Mouse (Mus musculus): Measurements from ENCODE around the gene Csrnp3.
A peak's percentile ranks its signal among the peaks of the same experiment; 100 is the strongest.

Csrnp3 gene

DNA sequence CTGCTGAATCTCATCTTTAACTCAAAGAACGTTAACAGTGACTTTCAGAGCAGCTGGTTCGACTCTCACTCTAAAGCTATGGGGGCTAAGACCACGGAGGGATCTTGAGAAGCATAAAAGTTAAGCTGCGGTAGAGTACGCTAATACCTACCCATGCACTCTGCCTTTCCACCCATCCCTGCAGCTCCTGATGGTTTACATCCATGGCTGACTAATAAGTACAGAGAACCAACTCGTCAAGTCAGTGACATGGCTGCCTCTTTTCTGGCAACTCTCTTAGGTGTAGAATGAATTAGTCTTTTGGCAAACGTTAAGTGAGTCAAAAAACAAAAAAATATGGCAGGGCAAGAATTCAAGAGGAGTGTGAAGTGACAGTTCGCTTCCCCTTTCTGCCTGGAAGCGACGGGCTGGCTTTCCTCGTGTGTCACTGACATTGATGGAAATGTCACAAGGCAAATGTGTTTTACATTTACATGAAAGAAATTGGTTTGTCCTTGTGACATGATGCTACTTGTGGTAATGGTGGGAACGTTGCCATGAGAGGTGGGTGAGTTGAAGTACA is 19.3 kb downstream of the Csrnp3 start:
- DNase-seq (ENCODE audit: low read depth, low spot score) = no peak

DNA sequence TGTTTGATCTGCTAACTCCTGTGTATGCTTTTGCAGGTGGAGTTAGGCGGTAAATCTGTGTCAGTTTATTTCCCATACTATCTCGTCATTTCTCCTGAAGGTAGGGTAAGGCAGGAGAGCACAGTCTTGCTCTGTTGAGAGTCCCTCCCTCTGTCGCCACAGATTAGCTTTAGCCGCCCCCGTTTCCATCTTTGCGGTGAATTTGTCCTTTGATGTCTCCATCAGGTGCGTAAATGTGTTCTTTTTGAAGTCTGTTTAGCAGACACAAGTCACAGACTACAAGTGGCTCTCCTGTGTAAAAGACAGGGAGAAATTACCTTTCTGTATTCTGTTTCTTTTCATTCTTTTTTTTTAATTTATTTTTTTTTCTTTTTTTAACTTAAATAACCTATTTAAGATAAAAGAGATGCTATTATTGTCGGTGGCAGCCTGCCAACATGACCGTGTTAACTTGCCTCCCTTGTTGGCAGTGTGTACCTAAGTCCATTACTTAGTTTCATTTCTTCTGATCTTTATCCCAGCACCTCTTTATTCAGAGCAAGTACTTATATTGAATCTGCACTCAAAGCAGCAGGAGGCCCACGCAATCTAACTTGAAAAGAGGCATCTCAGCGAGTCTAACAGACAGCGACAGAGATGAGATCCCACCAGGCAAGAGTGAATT is 25.5 kb downstream of the Csrnp3 start:
- peak; percentile 18 for DNase-seq (ENCODE audit: low read depth, low spot score)

DNA sequence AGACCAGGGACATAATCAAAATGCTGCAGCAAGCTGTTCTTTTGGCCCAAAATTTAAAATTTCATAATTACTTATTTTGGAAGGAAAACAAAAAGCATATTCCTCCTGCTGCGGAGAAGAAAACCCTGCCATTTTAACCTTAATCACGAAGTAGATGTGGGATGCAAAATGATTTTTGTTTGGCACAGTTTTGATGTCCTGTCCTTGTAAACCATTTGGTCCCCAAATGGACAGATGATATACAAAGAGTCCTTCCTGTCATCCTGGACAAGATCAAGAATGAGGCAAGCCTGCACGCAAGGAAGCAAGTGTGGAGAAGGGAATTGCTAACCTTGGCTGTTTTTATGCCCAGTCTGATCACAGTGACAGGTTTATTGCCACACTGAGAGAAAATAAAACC is 46.0 kb downstream of the Csrnp3 start:
- no peak for DNase-seq (ENCODE audit: low read depth, low spot score)

DNA sequence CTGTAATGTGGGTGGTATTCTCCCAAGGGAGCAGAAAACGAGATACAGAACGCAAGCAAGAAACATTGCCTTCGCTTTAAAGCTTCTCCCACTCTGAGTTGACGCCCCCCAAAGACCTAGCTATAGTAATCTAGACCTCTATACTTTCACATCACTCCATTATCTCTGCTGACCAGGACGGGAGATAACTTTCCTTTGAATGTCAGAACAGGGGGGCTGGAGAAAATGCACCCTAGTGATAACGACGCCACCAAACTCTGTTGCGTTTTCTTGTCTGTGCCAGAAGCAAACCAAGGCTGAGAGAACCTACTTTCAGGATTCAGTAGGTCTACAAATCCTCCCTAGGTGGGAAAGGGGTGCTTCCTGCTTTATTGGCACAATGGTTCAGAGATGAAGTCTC is 47.7 kb downstream of the Csrnp3 start:
- DNase-seq (ENCODE audit: low read depth, low spot score) = no peak

DNA sequence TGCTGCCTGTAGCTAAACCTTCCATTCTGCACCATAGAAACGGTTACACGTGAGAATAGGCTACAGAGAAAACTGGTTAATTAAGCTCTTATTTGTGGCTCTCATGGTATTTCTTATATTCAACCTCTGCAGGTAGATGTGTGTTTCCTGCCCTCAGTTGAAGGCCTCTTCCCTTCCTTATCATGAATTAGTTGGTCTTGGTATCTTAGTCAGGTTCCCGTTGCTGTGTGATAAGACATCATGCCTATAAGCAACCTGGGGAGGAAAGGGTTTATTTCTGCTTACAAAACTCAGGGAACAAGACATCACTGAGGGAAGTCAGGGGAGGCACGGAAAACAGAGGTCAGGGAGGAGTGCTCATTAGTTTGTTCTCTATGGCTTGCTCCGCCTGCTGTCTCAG is 48.7 kb downstream of the Csrnp3 start:
- DNase-seq (ENCODE audit: low read depth, low spot score) = no peak

DNA sequence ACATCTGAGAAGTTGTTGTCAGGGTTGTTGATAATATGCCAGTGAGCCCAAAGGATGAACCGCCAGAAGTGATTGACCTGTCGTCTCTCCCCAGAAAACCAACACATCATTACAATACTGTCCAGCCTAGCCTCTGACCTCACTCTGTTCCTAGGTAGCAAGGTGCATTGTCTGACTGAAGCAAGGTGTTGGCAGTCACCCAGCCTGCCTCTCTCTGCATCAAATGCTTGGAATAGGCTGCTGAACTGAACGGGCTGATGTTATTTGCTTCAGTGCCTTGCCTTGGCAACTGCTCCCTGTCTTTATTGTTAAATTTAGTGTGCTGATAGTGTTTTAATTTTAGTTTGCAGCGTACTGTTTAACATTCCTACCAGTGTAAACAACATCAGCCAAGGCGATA is 51.0 kb downstream of the Csrnp3 start:
- no peak for DNase-seq (ENCODE audit: low read depth, low spot score)

DNA sequence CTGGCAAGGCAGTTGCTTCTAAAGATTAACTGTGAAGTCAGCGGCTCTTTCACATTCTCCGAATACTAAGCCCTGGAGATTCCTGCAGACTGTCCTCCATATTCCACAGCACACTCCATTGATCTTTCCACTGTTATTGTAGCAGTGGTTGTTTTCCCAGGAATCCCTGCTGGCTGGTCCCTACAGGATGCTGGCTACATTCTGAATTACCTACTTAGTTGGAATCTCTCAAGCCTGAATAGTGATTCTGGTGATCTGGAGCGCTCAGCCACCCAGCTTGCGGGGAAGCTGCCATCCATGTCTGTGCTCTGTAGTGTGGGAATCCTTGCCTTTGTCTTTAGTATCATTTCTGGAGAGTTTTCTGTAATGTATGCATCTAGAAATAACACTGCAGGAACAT is 51.5 kb downstream of the Csrnp3 start:
- DNase-seq (ENCODE audit: low read depth, low spot score) = no peak

DNA sequence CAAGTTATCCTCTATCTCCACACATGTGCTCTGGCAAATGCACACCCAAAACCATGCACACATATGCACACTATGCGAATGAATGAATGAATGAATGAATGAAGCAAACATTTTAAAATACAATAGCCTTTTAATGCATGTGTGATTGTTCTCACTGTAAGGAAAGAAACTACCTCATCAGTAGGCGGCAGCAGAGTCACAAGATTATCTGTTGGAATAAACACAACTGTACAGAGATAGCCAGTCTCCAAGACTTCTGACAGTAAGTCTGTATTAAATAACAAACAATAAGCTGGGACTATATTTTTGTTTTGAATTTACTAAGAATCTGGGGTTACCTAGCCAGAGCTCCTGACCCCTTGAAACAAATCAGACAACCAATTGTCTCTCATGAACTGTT is 53.9 kb downstream of the Csrnp3 start:
- no peak for DNase-seq (ENCODE audit: low read depth, low spot score)

DNA sequence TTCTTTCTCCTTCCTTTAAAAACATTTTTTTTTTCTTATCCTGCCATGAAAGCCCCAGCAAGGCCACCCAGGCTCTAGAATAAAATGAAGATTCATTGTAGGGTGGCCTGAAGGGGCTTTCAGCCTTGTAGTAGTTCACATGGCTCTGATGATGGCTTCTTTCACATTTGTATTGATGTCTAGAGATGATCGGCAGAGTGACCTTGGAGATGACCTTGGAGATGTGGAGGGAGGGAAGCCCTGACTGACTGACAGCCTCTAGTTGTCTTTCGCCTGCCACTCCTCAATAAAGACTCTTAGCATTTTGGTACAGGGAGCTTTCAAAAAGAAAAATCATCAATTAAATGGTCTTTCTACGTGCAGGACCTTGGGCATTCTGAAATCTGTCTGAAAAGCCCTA is 63.0 kb downstream of the Csrnp3 start:
- DNase-seq (ENCODE audit: low read depth, low spot score) = peak; percentile 56

DNA sequence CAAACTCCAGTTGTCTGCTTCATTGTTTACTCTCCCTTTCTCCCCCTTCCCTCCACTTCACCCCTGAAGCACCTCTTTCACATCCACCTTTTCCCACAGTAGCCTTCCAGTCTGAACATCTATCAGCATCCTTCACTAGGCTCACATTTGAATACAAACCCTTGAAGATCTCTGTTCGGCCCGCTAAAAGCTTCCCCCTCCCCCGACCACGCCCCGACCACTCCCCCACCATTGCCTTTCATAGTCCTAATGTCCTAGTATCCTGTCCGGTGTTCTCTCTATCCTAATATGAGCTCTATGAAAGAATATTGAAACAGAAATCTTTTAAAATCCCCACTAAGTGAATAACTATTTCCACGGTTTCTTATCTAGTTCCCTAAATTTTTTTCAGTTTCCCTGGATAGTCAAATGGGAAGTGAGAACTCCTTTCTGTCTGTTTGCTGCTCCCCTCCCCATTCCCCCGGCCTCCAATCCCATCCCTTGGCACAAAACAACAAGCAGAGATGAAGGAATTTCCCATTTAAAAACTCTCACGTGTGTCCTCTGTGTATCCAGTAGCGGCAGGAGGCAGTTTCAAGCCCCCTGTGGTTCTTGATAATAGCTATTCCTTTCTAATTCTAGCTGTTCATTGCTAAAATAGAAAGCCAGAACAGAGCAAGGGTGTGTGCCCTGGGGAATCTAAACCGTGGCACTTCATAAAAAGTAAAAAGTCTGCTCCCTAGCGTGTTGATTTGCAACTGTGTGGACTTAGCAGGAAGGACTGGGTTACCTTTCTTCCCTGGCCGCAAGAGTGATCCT is 64.4 kb downstream of the Csrnp3 start:
- peak; percentile 76 for DNase-seq (ENCODE audit: low read depth, low spot score)

DNA sequence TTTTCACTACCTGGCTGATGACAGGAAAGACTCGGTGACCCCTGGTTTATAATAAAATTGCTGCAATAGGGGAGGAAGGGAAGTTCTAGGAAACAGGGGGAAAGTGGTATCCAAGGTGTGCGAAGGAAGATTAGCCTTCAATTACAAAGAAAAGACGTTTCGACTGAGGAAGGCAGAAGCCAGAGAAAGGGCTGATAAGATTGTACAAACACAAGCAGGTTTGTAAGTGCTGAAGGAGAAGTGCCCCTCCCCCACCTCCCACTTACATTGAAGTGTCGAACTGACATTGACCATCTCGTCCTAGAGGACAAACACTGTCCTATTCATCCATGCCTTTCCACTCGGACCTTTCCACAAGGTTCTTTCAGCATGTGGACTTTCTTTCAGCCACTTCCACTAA is 70.4 kb downstream of the Csrnp3 start:
- no peak for DNase-seq (ENCODE audit: low read depth, low spot score)

DNA sequence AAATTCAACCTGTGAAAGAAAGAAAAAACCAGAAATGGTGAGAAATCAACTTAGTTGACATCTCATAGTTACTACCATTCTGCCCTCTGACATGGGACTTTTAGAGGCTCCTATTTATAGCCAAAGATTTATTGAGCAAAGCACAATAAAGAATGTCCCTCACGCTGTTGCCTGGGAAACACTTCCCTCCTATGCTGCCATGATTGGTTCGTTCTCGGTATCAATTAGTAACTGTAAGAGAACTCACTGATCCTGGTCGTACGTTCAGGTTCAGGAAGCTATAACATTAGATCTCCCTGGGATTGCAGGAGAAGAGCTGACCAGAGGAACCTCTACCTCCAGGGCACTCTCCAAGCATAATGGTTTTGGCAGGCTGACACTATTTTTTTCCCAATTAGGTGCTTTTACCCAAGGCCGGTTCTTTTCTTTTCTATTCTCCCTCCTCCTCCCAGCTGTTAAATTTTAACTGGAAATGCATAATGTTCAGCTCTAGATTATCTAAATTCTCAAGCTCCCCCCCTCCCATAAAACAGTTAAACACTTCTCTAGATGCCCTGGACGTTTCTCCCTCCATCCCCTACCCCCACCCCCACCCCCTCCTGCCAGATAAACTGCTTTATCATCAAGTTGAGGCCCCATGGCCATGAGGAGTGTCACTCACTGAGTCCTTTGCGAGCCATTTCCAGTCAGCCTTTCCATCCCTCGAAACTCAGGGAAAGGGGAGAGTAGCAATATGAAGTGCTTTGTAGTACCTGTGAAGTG is 75.3 kb downstream of the Csrnp3 start:
- no peak for DNase-seq (ENCODE audit: low read depth, low spot score)

DNA sequence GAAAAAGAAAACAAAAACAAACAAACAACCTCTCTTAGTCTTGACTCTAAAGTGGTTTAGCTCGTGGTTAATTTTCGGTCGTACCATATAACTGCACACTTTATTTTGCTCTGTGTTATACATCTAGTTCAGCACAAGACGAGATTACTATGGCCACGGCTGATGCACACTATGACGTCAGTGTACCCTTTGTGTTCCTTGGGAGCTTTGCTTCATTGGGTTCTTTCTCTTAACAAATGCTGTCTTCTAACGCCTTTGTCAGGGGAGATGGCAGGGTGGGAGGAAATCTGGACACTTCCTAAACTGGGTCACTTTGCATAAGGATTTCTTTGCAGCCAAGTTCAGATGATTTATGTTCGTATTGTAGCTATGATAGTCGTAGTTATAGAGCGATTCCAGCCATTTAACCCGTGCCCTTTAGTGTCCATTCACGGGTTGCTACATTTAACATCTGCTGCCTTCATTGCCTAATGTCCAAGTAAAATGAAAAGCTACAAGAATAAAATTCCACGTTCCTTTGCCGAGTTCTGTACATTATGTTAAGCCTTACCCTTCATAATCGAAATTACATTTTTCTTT is 79.9 kb downstream of the Csrnp3 start:
- DNase-seq (ENCODE audit: low read depth, low spot score) = no peak

DNA sequence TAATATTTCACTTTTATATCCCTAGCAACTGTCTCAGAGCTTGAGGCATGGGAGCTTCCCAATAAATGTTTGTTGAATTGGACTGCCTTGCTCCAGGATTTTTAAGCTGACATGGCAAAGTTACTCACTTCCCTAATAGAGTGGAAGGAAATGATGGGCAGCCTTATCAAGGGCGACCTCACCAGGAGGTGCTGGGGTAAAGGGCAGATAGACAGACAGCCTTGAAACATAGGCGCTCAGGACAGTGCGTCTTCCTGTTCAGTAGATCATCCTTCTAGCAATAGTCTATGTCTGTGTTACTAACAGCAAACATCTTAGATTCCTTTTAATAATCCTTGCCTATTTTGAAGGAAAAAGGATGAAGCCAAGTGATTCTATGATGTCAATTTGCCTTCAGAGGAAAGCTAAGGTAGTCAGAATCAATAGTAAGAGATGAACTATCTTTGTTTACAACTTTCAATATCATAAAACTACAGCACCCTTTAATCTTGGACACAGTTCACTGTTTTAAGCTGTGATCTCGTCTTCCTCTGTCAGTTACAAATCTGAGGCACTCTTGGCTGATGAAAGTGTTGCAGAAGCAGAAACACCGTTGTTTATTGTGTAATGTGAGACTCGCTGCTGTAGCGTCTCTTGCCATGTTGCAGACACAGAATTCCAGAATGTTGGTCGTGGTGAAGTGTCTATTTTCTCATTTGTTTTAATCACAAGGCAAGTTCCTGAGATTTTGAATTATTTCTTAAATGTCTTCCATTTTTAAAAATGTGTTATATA is 81.6 kb downstream of the Csrnp3 start:
- no peak for DNase-seq (ENCODE audit: low read depth, low spot score)

DNA sequence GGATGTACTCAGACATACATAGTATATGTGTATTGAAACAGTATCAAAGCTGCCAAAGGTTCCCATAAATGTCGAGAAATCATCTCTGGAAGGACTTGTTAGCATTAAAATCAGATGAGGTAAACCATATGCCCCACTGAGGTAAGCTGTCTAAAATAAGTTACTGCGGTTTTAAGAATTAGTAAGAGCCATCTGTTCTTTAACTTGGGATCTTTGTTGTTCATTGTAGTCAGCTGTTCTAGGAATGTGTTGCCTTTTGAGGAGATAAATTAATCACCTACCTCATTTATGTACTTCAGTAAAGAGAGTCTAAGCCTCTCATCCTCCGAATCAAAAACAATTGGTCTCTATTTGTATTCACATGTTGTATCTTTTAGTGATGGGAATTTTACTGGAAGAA is 83.7 kb downstream of the Csrnp3 start:
- DNase-seq (ENCODE audit: low read depth, low spot score) = no peak

DNA sequence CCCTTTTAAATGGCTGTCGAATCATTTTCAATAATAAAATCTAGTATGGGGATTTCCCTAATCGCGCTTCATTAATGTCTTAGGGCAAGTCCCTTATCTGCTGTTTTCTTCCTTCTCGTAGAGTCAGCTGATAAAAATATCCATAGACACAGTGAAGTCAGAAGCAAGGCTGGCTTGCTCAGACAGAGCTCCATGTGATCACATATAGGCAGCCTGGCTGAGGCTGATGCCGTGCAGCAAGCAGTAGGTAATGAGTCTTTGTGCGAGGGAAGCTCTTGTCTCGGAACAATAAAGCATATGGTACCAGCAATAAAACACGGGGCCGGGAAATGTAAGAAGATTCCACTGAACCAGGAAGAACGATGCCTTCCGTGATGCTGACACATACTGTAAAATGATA is 84.4 kb downstream of the Csrnp3 start:
- no peak for DNase-seq (ENCODE audit: low read depth, low spot score)

DNA sequence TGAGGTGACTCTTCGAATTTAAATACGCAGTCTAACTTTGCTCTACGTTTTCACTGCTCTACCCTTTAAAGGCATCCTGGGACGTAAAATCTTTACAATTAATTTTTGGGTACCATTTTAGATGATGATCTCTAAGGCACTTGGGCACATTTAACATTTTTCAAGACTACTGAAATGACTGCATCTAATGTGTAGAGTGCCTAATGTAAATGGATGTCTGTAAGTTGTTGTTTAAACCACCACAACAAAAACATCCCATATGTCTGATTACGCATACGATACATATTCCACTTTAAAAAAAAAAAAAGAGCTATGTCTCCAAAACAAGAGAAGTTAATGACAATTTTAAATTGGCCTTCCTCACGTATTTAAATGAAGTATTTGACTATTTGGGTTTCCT is 85.7 kb downstream of the Csrnp3 start:
- DNase-seq (ENCODE audit: low read depth, low spot score) = no peak

DNA sequence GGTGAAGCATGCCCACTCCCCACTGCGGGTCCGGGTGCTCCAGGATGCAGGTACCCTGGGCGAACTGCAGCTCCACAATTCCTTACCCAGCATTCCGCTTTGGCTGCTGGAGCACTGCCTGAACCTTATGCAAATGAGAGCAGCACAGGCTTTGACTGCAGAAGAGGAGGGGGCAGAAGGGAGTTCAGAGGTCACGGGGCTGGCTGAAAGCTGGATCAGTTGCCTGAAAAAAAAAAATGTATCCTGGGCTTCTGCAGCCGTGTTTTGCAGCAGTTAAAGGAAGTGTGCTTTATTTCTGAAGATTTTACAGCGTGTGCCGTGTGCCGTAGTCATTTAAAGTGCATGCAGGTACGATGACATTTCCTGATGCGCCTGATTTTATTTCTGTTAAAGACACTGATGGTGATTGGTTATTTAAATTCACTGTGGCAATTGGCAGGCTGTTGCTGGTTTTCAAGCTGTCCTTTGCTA is 86.3 kb downstream of the Csrnp3 start:
- DNase-seq (ENCODE audit: low read depth, low spot score) = peak; percentile 88

DNA sequence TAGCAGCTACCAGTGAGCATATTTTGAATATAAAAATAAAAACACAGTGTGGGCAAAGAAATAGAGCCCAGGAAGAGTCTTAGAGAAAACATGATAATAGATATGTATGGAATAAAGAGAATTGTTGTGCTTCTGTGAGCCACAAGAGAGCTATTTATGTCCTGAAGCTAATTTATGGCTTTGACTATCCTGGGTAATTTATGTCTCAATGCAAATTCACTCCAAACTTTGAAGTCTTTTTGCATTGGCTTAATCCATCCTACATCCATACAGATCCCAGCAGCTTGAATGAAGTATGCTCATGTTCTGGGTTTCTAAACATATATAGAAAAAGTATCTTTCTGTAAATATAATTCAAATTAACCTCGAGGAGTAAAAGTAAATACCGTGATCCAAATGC is 88.5 kb downstream of the Csrnp3 start:
- DNase-seq (ENCODE audit: low read depth, low spot score) = no peak

DNA sequence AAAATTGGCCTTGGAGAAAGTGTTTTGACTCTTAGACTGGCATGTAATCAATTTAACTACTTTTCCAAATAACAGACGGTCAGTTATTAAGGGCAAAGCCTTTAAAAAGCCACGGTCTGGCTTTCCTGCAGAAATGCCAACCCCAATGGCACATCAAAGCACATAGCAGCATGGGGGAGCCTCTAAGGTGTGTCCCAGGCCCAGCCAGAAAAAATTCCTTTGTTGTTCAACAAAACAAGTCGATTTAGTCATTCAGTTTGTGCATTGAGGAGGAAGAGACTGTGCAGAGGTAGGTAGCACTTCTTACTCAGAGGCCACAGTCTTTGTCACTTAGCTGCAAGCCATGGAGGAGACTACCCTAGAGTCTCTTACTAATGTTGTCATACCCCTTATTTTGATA is 93.3 kb downstream of the Csrnp3 start:
- peak; percentile 76 for DNase-seq (ENCODE audit: low read depth, low spot score)

DNA sequence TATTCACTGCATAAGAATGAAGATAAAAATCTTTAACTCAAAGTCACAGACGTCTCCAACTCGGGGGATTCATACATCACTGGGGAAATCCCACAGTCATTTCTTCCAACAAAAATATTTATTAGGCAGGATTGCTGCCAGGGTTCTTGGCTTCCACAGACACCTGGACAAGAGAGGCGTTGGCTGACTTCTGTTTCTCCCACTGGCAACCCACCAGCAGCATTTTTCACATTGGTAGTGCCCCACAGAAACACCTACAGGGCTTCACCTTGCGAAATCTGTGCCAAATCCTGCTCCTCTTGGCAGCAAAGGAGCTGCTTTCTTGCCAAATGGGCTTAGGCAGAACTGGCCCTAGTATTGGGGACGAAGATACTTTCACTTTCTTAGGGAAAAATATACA is 94.8 kb downstream of the Csrnp3 start:
- DNase-seq (ENCODE audit: low read depth, low spot score) = no peak
